Mouse (Mus musculus) megakaryocyte, embryonic 14.5 days (primary cell): Measurements from ENCODE around the gene Dhrs3. TPM values are rescaled to one million over a fixed set of nuclear protein-coding genes. Genes with fewer than 3 reads are reported as not detected.

Experiments used
- H3K27me3 ChIP-seq: replicated peaks from 2 replicates; pipeline ENCODE3; 2012; ENCODE audit warnings: inconsistent platforms
- H3K36me3 ChIP-seq: replicated peaks from 2 replicates; pipeline ENCODE3; 2012; ENCODE audit warnings: low read length, inconsistent platforms, mixed read lengths
- H3K4me1 ChIP-seq: 2 replicates; pipeline ENCODE4 v1.6.1; 2012; ENCODE audit warnings: inconsistent platforms
- H3K4me3 ChIP-seq: replicated peaks from 2 replicates; pipeline ENCODE3; 2012; ENCODE audit warnings: moderate library complexity, mild to moderate bottlenecking, inconsistent platforms
- H3K9me3 ChIP-seq: 2 replicates; pipeline ENCODE4 v1.6.1; 2012; ENCODE audit warnings: inconsistent platforms
- FLI1 ChIP-seq: IDR thresholded peaks from 2 replicates; pipeline ENCODE4 v1.6.1; 2012; ENCODE audit warnings: low read length, inconsistent platforms, mixed read lengths
- GATA1 ChIP-seq: IDR thresholded peaks from 3 replicates; pipeline ENCODE4 v1.6.1; 2012; ENCODE audit warnings: mixed read lengths, low read length, inconsistent platforms, borderline replicate concordance
- polyA plus RNA-seq: library from polyadenylated mRNA; stranded (reverse); fragments of >175 nt; gene quantifications from 2 replicates; pipeline ENCODE4 v1.2.3, GENCODE M21; 2012; ENCODE audit warnings: low replicate concordance; ENCODE audit not compliant: insufficient read depth

The Dhrs3 gene
- polyA plus RNA-seq, 1 experiment: 211 TPM

GRCm38 (mm10) chr4:144950883-144951282 is 58.3 kb downstream of the Dhrs3 start:
- no peak overlapping the region for H3K4me3 ChIP-seq
- H3K4me1 ChIP-seq: peaks cover 88% of the 10 kb centered on the region
- H3K9me3 ChIP-seq: no peaks in the 10 kb centered on the region
- H3K27me3 ChIP-seq: no peaks in the 10 kb centered on the region
- no peaks in the 10 kb centered on the region for H3K36me3 ChIP-seq
- TF ChIP-seq GATA1 (no peak), FLI1 (no peak)

- peaks cover 82% of the 10 kb centered on the region for H3K4me1 ChIP-seq
- no peak for TF ChIP-seq FLI1
- TF ChIP-seq GATA1: no peak
- no peaks in the 10 kb centered on the region for H3K36me3 ChIP-seq
- H3K27me3 ChIP-seq: no peaks in the 10 kb centered on the region
- no peak overlapping the region for H3K4me3 ChIP-seq
- no peaks in the 10 kb centered on the region for H3K9me3 ChIP-seq
Measured at GRCm38 (mm10) chr4:144951859-144952258, 59.2 kb downstream of the Dhrs3 start.

- H3K4me1 ChIP-seq: peaks cover 73% of the 10 kb centered on the region
- H3K27me3 ChIP-seq: no peaks in the 10 kb centered on the region
- TF ChIP-seq FLI1 (no peak), GATA1 (no peak)
- H3K4me3 ChIP-seq: no peak overlapping the region
- no peaks in the 10 kb centered on the region for H3K9me3 ChIP-seq
- no peaks in the 10 kb centered on the region for H3K36me3 ChIP-seq
Measured at GRCm38 (mm10) chr4:144953421-144953820, 60.8 kb downstream of the Dhrs3 start.

- no peaks in the 10 kb centered on the region for H3K9me3 ChIP-seq
- H3K36me3 ChIP-seq: no peaks in the 10 kb centered on the region
- H3K27me3 ChIP-seq: no peaks in the 10 kb centered on the region
- H3K4me1 ChIP-seq: peaks cover 54% of the 10 kb centered on the region
- no peak overlapping the region for H3K4me3 ChIP-seq
- TF ChIP-seq FLI1 (no peak), GATA1 (no peak)
Measured at GRCm38 (mm10) chr4:144955863-144956262, 63.2 kb downstream of the Dhrs3 start.

- Histone ChIP-seq H3K9me3 (no peaks in the 10 kb centered on the region), H3K4me1 (peaks cover 54% of the 10 kb centered on the region), H3K27me3 (no peaks in the 10 kb centered on the region), H3K36me3 (peaks cover under 1% of the 10 kb centered on the region), H3K4me3 (no peak overlapping the region)
- no peak for TF ChIP-seq GATA1
- no peak for TF ChIP-seq FLI1
Measured at GRCm38 (mm10) chr4:144956293-144956692, 63.7 kb downstream of the Dhrs3 start.

GRCm38 (mm10) chr4:144957186-144957585 is 64.6 kb downstream of the Dhrs3 start:
- no peaks in the 10 kb centered on the region for H3K9me3 ChIP-seq
- TF ChIP-seq FLI1 (no peak), GATA1 (no peak)
- H3K27me3 ChIP-seq: no peaks in the 10 kb centered on the region
- H3K4me1 ChIP-seq: peaks cover 56% of the 10 kb centered on the region
- H3K36me3 ChIP-seq: peaks cover 8% of the 10 kb centered on the region
- H3K4me3 ChIP-seq: no peak overlapping the region

GRCm38 (mm10) chr4:144957721-144958120 is 65.1 kb downstream of the Dhrs3 start:
- Histone ChIP-seq H3K9me3 (no peaks in the 10 kb centered on the region), H3K27me3 (no peaks in the 10 kb centered on the region), H3K4me1 (peaks cover 52% of the 10 kb centered on the region), H3K36me3 (peaks cover 8% of the 10 kb centered on the region), H3K4me3 (no peak overlapping the region)
- TF ChIP-seq GATA1 (no peak), FLI1 (no peak)

- TF ChIP-seq FLI1 (no peak), GATA1 (no peak)
- Histone ChIP-seq H3K4me1 (peaks cover 47% of the 10 kb centered on the region), H3K27me3 (no peaks in the 10 kb centered on the region), H3K4me3 (no peak overlapping the region), H3K36me3 (peaks cover 8% of the 10 kb centered on the region), H3K9me3 (no peaks in the 10 kb centered on the region)
Measured at GRCm38 (mm10) chr4:144960188-144960904, 67.7 kb downstream of the Dhrs3 start.

GRCm38 (mm10) chr4:144961232-144961631 is 68.6 kb downstream of the Dhrs3 start:
- peaks cover 11% of the 10 kb centered on the region for H3K36me3 ChIP-seq
- no peaks in the 10 kb centered on the region for H3K9me3 ChIP-seq
- H3K27me3 ChIP-seq: no peaks in the 10 kb centered on the region
- no peak overlapping the region for H3K4me3 ChIP-seq
- no peak for TF ChIP-seq FLI1
- TF ChIP-seq GATA1: no peak
- peaks cover 49% of the 10 kb centered on the region for H3K4me1 ChIP-seq

- no peak for TF ChIP-seq FLI1
- no peak for TF ChIP-seq GATA1
Measured at GRCm38 (mm10) chr4:144961696-144962095, 69.1 kb downstream of the Dhrs3 start.

More at GRCm38 (mm10) chr4:144961696-144962095, 69.1 kb downstream of the Dhrs3 start:
- H3K4me1 ChIP-seq: peaks cover 50% of the 10 kb centered on the region
- no peaks in the 10 kb centered on the region for H3K27me3 ChIP-seq
- H3K36me3 ChIP-seq: peaks cover 11% of the 10 kb centered on the region
- no peaks in the 10 kb centered on the region for H3K9me3 ChIP-seq
- no peak overlapping the region for H3K4me3 ChIP-seq
